Mouse (Mus musculus) E14TG2a.4 (cell line): ENCODE data around the gene Ccser1.

Source experiments
- H3K27me3 ChIP-seq: 2 replicates; pipeline ENCODE4 v1.6.1; 2014; ENCODE audit warnings: low read length, control low read depth; ENCODE audit not compliant: insufficient read depth
- H3K36me3 ChIP-seq: 2 replicates; pipeline ENCODE4 v1.6.1; 2014; ENCODE audit warnings: low read length, control low read depth; ENCODE audit not compliant: insufficient read depth
- H3K4me1 ChIP-seq: replicated peaks from 2 replicates; pipeline ENCODE4 v1.6.1; 2014; ENCODE audit warnings: low read depth, low read length, control low read depth
- H3K4me3 ChIP-seq: replicated peaks from 2 replicates; pipeline ENCODE4 v1.5.1; 2014; ENCODE audit warnings: mild to moderate bottlenecking, low read length
- H3K9me3 ChIP-seq: 2 replicates; pipeline ENCODE4 v1.6.1; 2014; ENCODE audit warnings: low read length, control low read depth
- CTCF ChIP-seq: conservative IDR thresholded peaks from 2 replicates; pipeline ENCODE4 v1.5.1; 2014; ENCODE audit warnings: low read length
- NANOG ChIP-seq: IDR thresholded peaks from 2 replicates; pipeline ENCODE4 v1.6.1; 2014; ENCODE audit warnings: borderline replicate concordance, low read length, mixed read lengths
- POU5F1 ChIP-seq: IDR thresholded peaks from 2 replicates; pipeline ENCODE4 v1.6.1; 2014; ENCODE audit warnings: low read length, borderline replicate concordance

Gene Ccser1

DNA sequence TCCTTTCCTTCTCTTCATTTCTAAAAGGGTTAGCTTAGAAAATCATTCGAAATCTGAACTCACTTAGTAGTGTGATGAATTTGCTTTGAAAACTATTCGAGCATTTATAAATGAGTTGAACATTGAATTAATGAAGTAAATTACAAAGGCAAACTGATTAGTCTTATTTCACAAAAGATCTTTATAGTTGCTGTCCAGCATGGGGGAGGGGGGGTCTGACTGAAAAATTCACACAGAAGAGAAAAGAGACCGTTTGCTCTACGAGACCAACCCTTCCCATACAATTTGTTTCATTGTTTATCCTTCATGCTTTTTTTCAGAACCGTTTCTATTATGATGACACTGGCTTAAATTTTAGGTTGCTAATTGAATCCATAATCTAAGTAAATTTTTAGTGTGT is 583.3 kb downstream of the Ccser1 start:
- no peaks in the 10 kb centered on the region for H3K27me3 ChIP-seq
- no peak for TF ChIP-seq POU5F1
- no peak for TF ChIP-seq NANOG
- no peak for TF ChIP-seq CTCF
- H3K4me3 ChIP-seq = no peak overlapping the region
- no peaks in the 10 kb centered on the region for H3K9me3 ChIP-seq
- H3K4me1 ChIP-seq = no peaks in the 10 kb centered on the region
- H3K36me3 ChIP-seq = no peaks in the 10 kb centered on the region

- H3K27me3 ChIP-seq = no peaks in the 10 kb centered on the region
- H3K9me3 ChIP-seq = no peaks in the 10 kb centered on the region
- no peaks in the 10 kb centered on the region for H3K4me1 ChIP-seq
- no peak overlapping the region for H3K4me3 ChIP-seq
- H3K36me3 ChIP-seq = no peaks in the 10 kb centered on the region
- no peak for TF ChIP-seq NANOG
- no peak for TF ChIP-seq CTCF
- TF ChIP-seq POU5F1 = no peak
These were observed 585.7 kb downstream of the Ccser1 start for GRCm38 (mm10) chr6:61765801-61766200.

DNA sequence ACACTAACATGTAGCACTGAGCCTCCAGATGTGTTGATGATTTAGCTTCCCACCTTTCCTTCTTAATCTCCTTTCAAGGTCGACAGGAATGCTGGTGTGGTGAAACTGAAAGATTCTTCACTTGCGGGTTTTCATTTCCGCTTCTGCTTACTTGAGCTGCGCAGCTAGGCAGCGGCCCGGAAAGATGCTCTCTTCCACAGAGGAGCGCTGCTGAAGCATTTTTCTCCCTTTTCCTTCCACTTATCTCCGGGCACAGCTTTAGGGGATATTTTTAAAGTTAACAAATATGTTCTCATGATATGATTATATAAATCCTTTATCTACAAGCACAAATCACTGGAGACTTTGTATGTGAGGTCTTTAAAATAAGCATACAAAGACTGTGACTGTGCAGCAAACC is 587.0 kb downstream of the Ccser1 start:
- no peaks in the 10 kb centered on the region for H3K27me3 ChIP-seq
- no peaks in the 10 kb centered on the region for H3K9me3 ChIP-seq
- TF ChIP-seq CTCF (no peak), NANOG (no peak), POU5F1 (no peak)
- no peak overlapping the region for H3K4me3 ChIP-seq
- no peaks in the 10 kb centered on the region for H3K4me1 ChIP-seq
- H3K36me3 ChIP-seq = no peaks in the 10 kb centered on the region

- Histone ChIP-seq H3K36me3 (no peaks in the 10 kb centered on the region), H3K4me3 (no peak overlapping the region)
These were observed 606.6 kb downstream of the Ccser1 start for GRCm38 (mm10) chr6:61786706-61787105.

DNA sequence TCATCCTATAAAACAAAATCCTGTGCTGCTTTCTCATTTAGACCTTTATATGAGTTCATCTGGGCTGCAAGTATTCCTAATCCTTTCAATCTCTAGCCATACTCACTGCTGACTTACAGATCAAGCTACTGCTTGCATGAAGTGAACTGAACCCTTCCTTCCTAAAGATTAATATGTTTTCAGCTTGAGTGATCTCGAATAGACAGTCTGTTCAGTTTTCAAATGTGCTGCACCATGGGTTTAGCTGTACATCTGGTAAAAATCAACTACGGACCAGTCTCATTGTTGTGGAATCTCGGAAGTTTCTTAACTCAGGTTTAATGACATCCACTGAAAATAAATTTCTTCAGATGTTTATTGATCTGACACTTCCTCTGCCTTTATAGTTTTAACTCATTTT is 620.8 kb downstream of the Ccser1 start:
- Histone ChIP-seq H3K27me3 (no peaks in the 10 kb centered on the region), H3K4me1 (no peaks in the 10 kb centered on the region), H3K36me3 (no peaks in the 10 kb centered on the region), H3K4me3 (no peak overlapping the region), H3K9me3 (no peaks in the 10 kb centered on the region)
- TF ChIP-seq NANOG (no peak), POU5F1 (no peak), CTCF (no peak)

More at GRCm38 (mm10) chr6:61786706-61787105, 606.6 kb downstream of the Ccser1 start:
- Histone ChIP-seq H3K9me3 (no peaks in the 10 kb centered on the region), H3K4me1 (no peaks in the 10 kb centered on the region), H3K27me3 (no peaks in the 10 kb centered on the region)
- TF ChIP-seq POU5F1 (no peak), NANOG (no peak), CTCF (no peak)

DNA sequence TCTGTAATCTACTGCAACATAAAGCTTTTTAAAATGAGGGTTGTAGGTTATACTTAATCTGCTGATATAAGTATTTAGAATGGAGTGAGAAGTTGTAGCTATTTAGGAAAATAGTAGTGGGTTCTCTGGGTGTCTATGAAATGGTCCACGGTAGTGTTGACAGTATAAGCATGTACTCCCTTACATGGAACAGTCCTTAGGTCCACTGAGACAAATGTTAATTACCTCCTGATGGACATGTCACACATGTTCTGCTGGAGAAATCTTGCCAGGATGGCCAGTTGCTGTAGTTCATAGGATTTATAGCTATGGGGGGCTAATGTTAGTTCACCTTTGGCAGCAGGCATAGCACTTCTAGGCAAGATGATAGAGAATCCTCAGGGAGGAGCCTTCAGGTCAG is 625.4 kb downstream of the Ccser1 start:
- Histone ChIP-seq H3K4me3 (no peak overlapping the region), H3K27me3 (no peaks in the 10 kb centered on the region), H3K9me3 (no peaks in the 10 kb centered on the region), H3K4me1 (no peaks in the 10 kb centered on the region), H3K36me3 (no peaks in the 10 kb centered on the region)
- no peak for TF ChIP-seq POU5F1
- no peak for TF ChIP-seq CTCF
- TF ChIP-seq NANOG = no peak

DNA sequence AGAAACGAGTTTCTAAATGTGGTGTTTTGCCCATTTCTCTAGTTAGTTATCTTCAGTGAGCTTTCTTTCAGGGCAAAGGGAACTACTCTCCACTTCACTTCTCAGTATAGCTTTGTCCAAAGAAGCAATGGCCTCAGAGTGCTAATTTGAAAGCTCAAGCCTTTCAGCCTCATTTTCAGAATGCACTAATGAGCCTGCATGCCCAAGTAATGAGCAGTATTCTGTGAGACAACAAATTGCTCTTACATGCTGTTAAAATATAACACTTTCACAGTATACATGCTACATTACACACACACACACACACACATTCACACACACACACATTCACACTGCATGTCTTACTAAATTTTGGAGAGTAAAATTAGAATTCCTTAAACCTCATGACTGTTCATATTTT is 637.6 kb downstream of the Ccser1 start:
- Histone ChIP-seq H3K9me3 (no peaks in the 10 kb centered on the region), H3K4me1 (no peaks in the 10 kb centered on the region)

DNA sequence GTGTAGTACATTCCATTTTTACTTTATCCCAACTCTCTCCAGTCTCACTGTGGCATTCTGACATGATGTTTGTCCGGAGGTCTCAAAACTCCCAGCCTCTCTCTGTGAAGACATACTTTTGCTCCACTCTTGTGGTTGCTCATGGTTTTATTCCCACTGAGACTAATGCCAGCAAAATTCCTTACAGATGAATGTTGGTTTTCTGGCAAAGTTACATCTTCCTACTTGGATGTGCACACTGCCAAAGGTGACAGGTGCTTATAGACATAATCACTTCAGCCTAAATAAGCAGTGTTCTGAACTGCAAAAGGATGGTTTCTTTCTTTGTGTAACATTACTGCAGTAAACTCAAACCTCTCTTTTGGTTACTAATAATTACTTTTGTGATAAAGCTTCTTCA is 696.2 kb downstream of the Ccser1 start:
- H3K4me1 ChIP-seq = no peaks in the 10 kb centered on the region
- TF ChIP-seq CTCF (no peak), POU5F1 (no peak), NANOG (no peak)
- no peak overlapping the region for H3K4me3 ChIP-seq
- H3K27me3 ChIP-seq = no peaks in the 10 kb centered on the region
- H3K9me3 ChIP-seq = no peaks in the 10 kb centered on the region
- H3K36me3 ChIP-seq = no peaks in the 10 kb centered on the region

More for the DNA sequence above, 637.6 kb downstream of the Ccser1 start:
- Histone ChIP-seq H3K27me3 (no peaks in the 10 kb centered on the region), H3K36me3 (no peaks in the 10 kb centered on the region), H3K4me3 (no peak overlapping the region)
- no peak for TF ChIP-seq POU5F1
- no peak for TF ChIP-seq NANOG
- no peak for TF ChIP-seq CTCF

DNA sequence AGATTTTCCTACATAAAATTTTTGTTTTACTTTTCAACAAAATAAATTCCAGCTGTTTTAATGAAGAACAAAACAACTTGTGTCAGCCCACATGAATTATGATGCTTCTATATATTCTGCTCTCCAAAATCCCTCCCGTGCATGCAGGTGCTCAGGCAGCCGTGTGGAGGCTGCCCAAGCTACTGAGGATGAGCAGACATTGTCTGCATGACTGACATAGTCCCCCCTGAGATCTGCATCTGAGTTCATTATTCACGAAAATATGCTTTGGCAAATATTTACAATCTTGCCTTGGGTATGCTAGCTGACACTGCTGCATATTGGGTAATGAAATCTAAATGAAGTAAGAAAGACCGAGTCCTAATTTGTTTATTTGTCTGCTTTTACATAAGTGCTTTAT is 718.1 kb downstream of the Ccser1 start:
- no peak overlapping the region for H3K4me3 ChIP-seq
- H3K27me3 ChIP-seq = no peaks in the 10 kb centered on the region
- H3K36me3 ChIP-seq = no peaks in the 10 kb centered on the region
- no peaks in the 10 kb centered on the region for H3K9me3 ChIP-seq
- TF ChIP-seq POU5F1 (no peak), CTCF (no peak), NANOG (no peak)
- no peaks in the 10 kb centered on the region for H3K4me1 ChIP-seq

DNA sequence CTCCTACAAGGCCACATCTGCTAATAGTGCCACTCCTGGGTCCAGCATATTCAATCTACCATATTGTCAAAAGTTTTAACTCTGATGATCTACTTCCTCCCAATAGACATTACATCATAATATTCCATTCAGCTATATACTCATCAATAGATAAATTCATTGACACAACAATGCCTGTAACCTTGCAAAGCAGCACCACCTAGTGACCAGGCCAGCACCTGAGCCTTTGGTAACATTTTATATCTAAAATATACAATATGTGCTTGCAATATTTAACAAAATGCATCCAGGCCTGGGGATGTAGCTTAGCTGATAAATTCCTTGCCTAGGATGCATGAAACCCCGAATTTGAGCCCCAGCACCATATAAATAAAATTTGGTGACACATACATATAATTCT is 722.6 kb downstream of the Ccser1 start:
- H3K4me1 ChIP-seq = no peaks in the 10 kb centered on the region
- no peaks in the 10 kb centered on the region for H3K9me3 ChIP-seq
- TF ChIP-seq NANOG (no peak), CTCF (peak; percentile 11; the same call in 1 of the 2 replicates), POU5F1 (no peak)
- H3K27me3 ChIP-seq = no peaks in the 10 kb centered on the region
- no peaks in the 10 kb centered on the region for H3K36me3 ChIP-seq
- no peak overlapping the region for H3K4me3 ChIP-seq
